Mouse (Mus musculus) liver, adult 2 months (tissue): Measurements from ENCODE around the gene 1810010H24Rik.

Experiments used
- CTCF ChIP-seq: fragments of 200-500 bp; IDR thresholded peaks from 2 replicates; pipeline ENCODE4 v1.5.1; 2011; ENCODE audit warnings: low read depth, low read length, control low read depth
- POLR2A ChIP-seq: fragments of 200-500 bp; IDR thresholded peaks from 2 replicates; pipeline ENCODE4 v1.6.1; 2011; ENCODE audit warnings: low read length, control low read depth; ENCODE audit not compliant: insufficient read depth; ENCODE audit errors: extremely low read depth

DNA sequence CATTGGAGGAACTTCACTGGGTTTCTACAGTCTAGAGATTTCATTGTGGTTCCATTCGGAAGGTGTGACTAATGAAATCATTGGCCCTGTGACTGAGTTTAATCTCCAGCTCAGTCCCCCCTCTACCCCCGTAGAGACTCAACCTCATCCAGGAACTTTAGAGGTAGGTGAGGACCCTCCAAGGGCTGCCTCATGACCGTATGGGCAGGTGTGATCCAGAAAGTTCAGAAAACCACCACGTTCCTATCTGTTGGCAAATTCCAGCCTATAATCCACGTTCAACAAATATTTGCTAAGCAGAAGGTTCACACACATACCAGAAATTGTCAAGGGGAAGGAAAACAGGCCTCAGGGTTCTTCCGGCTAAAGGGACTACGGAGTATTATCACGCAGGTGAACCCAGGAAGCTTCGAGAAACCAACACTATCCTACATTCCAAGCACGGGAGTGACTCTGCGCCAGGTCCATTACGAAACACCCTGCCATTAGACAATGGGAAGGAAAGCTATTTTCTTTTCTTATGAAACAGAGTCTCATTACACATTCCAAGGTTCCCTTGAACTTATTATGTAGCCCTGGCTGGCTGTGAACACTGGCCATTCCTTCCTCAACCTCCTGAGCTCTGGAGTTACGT, 3.3 kb upstream of the 1810010H24Rik start:
- TF ChIP-seq CTCF (no peak), POLR2A (no peak)
